Mouse (Mus musculus) heart, postnatal 10 days (tissue): ENCODE results near the gene Gm11042. TPM values are rescaled to one million over a fixed set of nuclear protein-coding genes. Genes with fewer than 3 reads are reported as not detected.

Experiments
- DNase-seq, 2 experiments: peaks; one replicate each; pipeline ENCODE4 v3.0.0; 2021
- intact Hi-C: fragments of 180-260 bp; cut with DNase I; formaldehyde crosslinking; loops from one replicate; pipeline ENCODE4 v1.15.1; 2025
- total RNA-seq, 2 experiments: library from RNA; stranded (reverse); gene quantifications; 2 replicates each; pipeline ENCODE4 v1.2.3; 2021

The Gm11042 gene
- not detected for total RNA-seq

- intact Hi-C loops, result no loop called here
- peak; percentile 9 to 15 for DNase-seq
These were observed at the start of gene Gm11042 for GRCm38 (mm10) chr12:74316344-74316973. Gene Gm11042 (minus strand): TSS chr12:74316394.

DNA sequence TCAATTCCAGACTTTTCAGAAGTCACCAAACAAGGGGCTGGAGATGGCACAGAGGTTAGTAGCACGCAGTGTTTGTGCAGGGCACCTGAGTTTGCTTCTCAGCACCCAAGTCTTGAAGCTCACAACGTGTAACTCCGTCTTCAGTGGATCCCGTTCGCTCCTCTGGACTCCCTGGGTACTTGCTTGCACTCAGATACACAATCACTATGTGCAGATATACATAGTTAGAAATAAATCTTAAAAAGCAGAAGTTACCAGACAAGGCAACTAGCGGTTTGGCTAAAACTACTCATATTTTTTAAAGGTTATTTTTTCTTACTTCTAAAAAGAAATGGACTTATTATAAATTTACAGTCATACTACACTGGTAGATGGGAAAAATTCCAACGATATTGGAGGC, 48.3 kb upstream of the Gm11042 start:
- DNase-seq, result no peak
- intact Hi-C loops, result no loop called here

DNA sequence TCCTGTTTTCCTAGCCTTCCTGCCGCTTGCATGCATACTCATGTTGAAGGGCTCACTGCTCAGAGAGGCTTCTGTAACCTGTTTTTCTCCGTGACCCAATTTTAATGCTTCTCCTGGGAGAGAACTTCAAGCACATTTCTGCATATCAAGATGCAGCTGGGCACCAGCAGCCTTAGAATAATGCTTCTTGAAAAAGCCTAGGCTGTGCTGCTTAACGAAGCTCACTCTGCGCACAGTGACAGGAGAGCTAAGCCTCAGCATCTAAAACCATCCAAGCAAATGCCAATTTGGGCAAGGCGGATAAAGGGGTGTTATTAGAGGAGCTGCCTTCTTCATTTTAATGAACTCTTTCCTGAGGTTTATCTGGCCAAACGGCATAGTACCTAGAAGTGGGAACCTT, 46.9 kb upstream of the Gm11042 start:
- no peak for DNase-seq
- intact Hi-C loops, result no loop called here

GRCm38 (mm10) chr12:74362453-74362852, 46.3 kb upstream of the Gm11042 start:
- intact Hi-C loops, result no loop called here
- no peak for DNase-seq

DNA sequence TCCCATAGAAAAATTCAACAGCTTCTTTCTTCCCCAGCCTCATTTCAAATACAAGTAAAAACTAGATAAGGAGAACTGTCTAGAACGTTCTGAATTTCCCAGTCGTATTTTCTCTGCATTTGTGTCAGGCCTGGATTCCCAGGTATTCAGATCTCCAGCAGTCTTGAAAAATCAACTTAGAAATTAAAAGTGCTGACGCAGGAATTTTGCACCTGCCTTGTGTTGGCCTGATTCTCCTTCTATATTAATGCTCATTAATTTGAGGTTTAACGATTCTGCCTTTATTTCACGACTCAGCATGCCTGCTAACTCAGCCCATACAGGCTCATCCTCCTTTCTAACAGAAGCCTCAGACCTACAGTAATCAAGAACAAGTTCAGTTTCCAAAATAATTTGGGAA, 43.6 kb upstream of the Gm11042 start:
- intact Hi-C loops, result no loop called here
- no peak for DNase-seq

DNA sequence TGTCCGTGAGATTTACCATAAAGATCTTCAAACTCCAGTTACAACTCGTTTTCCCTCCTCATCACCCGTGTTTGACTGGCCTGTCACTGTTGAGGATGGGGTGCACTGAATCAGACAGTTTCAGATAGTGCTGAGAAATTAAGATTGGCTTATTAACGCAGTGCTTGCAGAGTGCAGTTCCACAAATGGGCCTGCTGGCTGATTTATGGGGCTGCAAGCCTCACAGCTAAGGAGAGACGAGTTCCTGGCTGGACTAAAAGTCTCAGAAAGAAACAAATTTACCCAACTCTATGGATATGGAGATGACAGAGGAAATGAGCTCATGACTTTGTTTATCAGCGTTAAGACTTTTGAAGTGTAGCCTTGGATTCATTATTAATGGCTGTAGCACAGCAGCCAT, 41.6 kb upstream of the Gm11042 start:
- no peak for DNase-seq
- intact Hi-C loops, result no loop called here

- intact Hi-C loops, result no loop called here
- DNase-seq, result no peak
These were observed 26.5 kb upstream of the Gm11042 start for GRCm38 (mm10) chr12:74342720-74343119.

GRCm38 (mm10) chr12:74340070-74340469, 23.9 kb upstream of the Gm11042 start:
- peak; percentile 12 to 19 for DNase-seq
- intact Hi-C loops, result no loop called here

DNA sequence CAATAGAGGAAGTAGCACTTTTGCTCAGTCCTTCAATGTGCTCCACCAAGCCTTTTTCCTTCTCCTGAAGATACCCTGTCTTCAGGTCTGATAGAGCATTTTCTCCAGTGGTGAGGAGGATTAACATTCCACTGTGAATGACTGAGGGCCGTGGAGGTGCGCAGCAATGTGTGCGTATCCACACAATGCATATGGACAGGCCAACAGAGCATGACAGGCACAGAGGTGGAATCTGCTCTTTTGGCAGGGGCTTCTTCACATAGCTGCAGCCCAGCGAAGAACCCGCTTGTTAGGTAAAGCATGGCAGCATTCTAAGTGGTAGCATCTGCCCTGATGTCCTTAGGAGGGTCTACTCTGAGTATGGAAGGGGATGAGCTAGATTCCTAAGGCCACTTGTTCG, 17.5 kb upstream of the Gm11042 start:
- DNase-seq, result no peak
- intact Hi-C loops, result loop anchor here (5.0 kb wide), 1 partner anchor 839 kb away; no protein-coding TSS in a partner anchor

- peak; percentile 54 to 75 for DNase-seq
- intact Hi-C loops, result loop anchor here (5.0 kb wide), 1 partner anchor 839 kb away; no protein-coding TSS in a partner anchor
These were observed 16.8 kb upstream of the Gm11042 start for GRCm38 (mm10) chr12:74333016-74333415.

DNA sequence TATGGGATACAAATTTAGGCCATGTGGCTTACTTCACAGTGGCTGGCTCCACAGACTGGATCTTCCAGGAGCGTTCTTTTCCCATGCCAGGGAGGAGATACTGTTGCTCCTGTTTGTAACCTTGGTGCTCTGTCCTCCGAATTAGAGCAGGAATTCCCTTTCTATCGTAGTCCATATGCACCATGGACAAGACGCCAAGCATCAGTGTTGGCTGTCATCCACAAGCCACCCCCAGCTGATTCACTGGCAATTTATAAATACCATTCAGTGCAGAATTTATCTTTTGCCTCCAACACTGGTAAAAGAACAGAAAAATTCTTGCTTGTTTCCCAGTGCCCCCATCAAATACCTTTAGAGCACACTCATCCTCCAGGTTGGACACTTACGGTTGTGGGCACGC, 13.6 kb upstream of the Gm11042 start:
- intact Hi-C loops, result loop anchor here (5.0 kb wide), 1 partner anchor 843 kb away; no protein-coding TSS in a partner anchor
- DNase-seq, result no peak

GRCm38 (mm10) chr12:74326644-74327043, 10.4 kb upstream of the Gm11042 start:
- no peak for DNase-seq
- intact Hi-C loops, result no loop called here

DNA sequence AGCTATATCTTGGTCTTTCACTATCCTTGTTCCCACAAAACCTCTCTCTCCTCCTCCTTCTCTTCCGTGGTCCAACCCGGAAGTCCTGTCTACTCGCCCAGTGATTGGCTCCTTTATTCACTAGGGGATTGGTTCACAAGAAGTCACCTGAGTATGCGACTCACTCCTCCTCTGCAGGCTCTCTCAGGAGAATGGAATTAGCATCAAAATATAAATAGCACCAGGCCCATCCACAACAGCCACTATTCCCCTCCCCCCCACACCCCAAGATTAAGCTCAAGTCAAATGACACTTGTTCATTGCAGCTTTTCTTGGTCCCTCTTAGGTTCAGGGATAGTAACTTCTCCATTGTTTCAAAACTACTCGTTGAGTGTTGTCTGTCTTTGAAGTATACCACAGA, 5.8 kb upstream of the Gm11042 start:
- no peak for DNase-seq
- intact Hi-C loops, result loop anchor here (5.0 kb wide), 1 partner anchor 1065 kb away; no protein-coding TSS in a partner anchor

DNA sequence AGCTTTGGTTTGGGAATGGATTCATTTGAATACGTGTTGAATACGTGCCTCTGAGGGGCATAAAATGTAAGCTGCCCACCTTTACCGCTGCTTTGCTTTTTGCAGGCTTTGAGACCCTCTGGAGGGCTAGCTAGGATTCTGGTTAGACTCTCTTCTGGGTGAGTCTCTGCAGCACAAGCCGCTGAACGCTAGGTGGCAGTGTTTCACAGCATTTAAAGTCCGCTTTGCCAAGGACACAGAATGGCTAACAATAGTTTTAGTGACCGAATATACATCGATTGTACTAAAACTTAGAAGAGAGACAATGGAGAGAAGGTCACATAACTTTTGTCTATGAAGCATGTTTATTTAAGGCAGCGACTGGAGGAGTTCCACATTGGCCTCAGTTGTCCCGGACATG, 4.1 kb upstream of the Gm11042 start:
- peak; percentile 71 to 85 for DNase-seq
- intact Hi-C loops, result loop anchor here (5.0 kb wide), 1 partner anchor 1067 kb away; no protein-coding TSS in a partner anchor

DNA sequence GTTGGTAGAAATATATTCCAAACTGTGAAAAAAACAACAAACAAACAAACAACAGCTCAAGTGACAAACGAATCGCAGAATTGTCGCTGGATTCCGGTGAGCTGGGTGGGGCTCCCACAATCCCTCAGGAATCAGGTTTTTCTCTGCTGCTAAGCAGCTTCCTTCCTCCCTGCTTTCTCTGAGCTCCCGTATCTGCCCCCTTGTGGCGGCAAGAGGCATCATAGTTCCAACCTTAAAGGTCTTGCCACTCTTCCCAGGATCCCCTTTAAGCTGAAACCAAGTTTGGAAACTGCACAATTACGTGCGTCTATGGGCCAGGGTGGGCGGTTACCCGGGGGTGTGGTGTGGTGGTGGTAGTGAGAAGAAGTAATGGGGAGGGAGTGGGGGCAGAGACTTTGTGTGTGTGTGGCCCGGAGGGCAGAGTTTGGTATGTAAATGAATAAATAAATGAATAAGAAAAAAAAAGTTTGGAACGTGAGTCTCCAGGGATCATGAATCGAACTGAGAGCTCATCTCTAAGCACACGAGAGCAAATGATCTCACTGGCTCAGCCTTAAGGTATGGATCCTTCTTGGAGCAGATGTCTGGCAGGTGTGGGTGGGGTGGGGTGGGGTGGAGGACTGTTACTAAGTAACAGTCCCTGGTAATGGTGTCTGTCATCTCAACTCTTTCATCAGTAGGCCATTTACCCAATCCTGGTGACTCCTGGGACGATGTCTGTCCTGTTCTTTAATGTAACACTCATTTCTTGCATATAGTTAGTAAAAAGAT, 980 bp upstream of the Gm11042 start:
- intact Hi-C loops, result no loop called here
- peak; percentile 74 to 80 for DNase-seq

DNA sequence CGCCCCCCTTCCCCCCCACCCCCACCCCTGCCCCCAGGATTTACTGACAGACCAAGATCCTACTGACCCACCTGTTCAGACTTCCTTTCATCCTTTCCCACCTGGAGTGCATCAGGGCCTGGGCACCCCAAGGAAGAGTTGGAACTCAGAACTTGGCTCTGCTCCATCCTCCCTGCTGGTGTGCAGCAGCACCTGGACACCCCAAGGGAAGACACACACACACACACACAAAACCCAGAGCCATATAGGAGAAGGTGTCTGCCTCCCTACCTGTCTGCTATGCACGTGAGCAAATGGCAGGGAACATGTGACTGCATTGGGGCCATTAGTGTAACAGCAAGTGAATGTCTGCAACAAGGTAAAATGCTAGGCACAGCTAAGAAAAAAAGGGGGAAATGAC, 973 bp downstream of the Gm11042 start:
- intact Hi-C loops, result no loop called here

GRCm38 (mm10) chr12:74312611-74313010, 3.6 kb downstream of the Gm11042 start:
- no peak for DNase-seq
- intact Hi-C loops, result no loop called here

More for the DNA sequence above, 973 bp downstream of the Gm11042 start:
- DNase-seq, result no peak

DNA sequence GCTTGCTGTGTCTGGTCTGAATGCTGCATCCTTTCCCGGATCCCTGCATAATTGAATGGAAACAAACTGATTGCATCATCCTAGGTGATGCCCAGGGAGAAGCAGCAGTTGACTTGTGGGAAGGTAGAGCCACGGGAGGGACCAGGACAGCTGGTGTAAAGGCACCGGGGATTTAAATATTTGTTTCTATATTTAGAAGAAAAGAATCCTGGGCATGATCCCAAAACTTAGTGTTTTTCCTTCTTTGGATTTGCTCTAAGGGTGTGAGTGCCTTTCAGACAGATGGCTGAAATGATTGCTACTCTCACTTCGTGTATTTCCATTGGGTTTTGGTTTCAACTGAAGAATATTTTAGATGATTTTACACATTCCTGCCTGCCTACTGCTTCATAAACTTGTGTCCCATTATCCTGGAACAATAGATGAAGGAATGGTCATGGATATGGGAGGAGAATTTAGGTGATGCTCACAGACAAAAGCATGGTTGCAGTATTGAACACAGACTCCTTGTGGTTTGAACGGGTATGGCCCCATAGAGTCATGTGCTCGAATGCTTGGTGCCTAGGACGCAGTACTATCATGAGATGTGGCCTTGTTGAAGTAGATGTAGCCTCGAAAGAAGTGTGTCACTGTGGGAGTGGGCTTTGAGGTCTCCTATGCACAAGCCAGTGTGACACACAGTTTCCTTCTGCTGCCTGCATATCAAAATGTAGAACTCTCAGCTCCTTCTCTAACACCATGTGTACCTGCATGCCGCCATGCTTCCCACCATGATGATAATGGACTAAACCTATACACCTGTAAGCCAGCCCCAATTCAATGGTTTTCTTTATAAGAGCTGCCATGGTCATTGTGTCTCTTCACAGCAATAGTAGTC, 12.5 kb downstream of the Gm11042 start:
- intact Hi-C loops, result no loop called here
- DNase-seq, result no peak

DNA sequence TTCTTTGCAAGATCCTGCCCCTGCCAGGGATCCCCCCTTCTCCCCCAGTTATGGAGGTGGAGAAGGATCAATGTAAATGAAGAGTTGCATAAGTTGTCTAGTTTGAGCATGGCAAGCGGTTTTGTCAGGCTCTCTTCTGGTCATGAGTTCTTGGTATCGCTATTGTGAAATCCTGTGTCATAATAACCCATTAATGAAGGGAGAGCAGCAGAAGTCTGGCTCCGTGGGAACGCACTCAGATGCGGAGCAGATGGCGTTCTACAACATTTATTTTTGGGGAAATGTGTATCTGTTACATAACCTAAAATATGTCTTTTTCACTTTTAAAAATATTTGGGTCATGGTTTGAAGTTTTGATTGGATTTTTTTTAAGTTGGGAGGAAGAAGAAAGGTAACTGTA, 14.6 kb downstream of the Gm11042 start:
- no peak for DNase-seq
- intact Hi-C loops, result no loop called here

GRCm38 (mm10) chr12:74296374-74296773, 19.8 kb downstream of the Gm11042 start:
- DNase-seq, result no peak
- intact Hi-C loops, result no loop called here

DNA sequence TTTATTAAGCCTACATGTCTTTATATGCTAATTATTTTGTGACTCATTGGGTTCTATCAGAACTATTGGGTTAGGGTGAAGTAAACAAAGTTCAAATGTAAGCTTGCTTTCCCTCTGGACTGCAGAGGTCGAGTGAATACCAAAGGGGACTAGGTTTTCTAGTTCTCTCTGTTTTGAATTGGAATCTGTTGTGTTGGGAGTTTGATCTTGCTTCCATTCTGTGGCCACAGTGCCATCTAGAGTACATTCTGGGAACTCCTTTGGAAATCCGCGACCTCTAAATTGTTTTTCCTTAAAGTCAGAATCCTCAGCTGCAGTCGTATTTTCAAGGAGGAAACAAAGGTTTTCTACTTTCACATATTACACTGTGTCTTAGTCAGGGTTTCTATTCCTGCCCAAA, 22.6 kb downstream of the Gm11042 start:
- peak; percentile 37 to 61 for DNase-seq
- intact Hi-C loops, result loop anchor here (2.0 to 5.0 kb wide), 4 partner anchors 231 to 729 kb away; no protein-coding TSS in a partner anchor
